Mouse (Mus musculus) spleen, adult 2 months (tissue): ENCODE data around the gene Lcn2. TPM values are rescaled to one million over a fixed set of nuclear protein-coding genes. Genes with fewer than 3 reads are reported as not detected.

Experiments used
- DNase-seq, 2 experiments: peaks; one replicate each; pipeline versions ENCODE4 v3.0.0 to v3.0.0-alpha.2; 2012 to 2021; ENCODE audit warnings: low spot score in 2 of 2, low read depth in 1 of 2
- H3K27ac ChIP-seq: fragments of 200-500 bp; 2 replicates; pipeline ENCODE4 v1.5.1; 2012; ENCODE audit warnings: low read length, inconsistent platforms; ENCODE audit not compliant: insufficient read depth
- H3K27me3 ChIP-seq: fragments of 200-500 bp; 2 replicates; pipeline ENCODE4 v1.6.1; 2012; ENCODE audit warnings: mild to moderate bottlenecking, moderate library complexity, low read length, inconsistent platforms; ENCODE audit not compliant: control insufficient read depth, insufficient read depth
- H3K36me3 ChIP-seq: fragments of 200-500 bp; 2 replicates; pipeline ENCODE4 v1.6.1; 2012; ENCODE audit warnings: mild to moderate bottlenecking, low read length, inconsistent platforms; ENCODE audit not compliant: control insufficient read depth, insufficient read depth
- H3K4me1 ChIP-seq: fragments of 200-500 bp; 2 replicates; pipeline ENCODE4 v1.6.1; 2011; ENCODE audit warnings: inconsistent platforms; ENCODE audit not compliant: control insufficient read depth, insufficient read depth, insufficient read length
- H3K4me3 ChIP-seq: fragments of 200-500 bp; 2 replicates; pipeline ENCODE4 v1.5.1; 2011; ENCODE audit warnings: mild to moderate bottlenecking, inconsistent platforms; ENCODE audit not compliant: insufficient read depth, insufficient read length; ENCODE audit errors: extremely low read depth
- CTCF ChIP-seq: fragments of 200-500 bp; IDR thresholded peaks from 2 replicates; pipeline ENCODE4 v1.5.1; 2011; ENCODE audit warnings: mild to moderate bottlenecking, inconsistent platforms; ENCODE audit not compliant: insufficient read depth, insufficient read length, insufficient replicate concordance; ENCODE audit errors: extremely low read depth
- POLR2A ChIP-seq: fragments of 200-500 bp; IDR thresholded peaks from 2 replicates; pipeline ENCODE4 v1.6.1; 2011; ENCODE audit warnings: low read depth, low read length, inconsistent platforms
- WGBS: fragments of 180-500 bp; shearing (Covaris S2); methylation state at CpG from one replicate; pipeline ENCODE4 v1.1.7; 2018; 5-methylcytosine and 5-hydroxymethylcytosine counted together
- polyA plus RNA-seq: library from polyadenylated mRNA; depleted of rRNA; stranded (reverse); fragments of >200 nt; gene quantifications from 2 replicates; pipeline ENCODE4 v1.2.3, GENCODE M21; 2012

Gene Lcn2
- polyA plus RNA-seq, 1 experiment = 52.9 TPM

- no peaks in the 10 kb centered on the region for H3K36me3 ChIP-seq
- H3K27me3 ChIP-seq = no peaks in the 10 kb centered on the region
- no peak for DNase-seq
- peaks cover 3% of the 10 kb centered on the region; the same call in 1 of the 2 replicates for H3K4me1 ChIP-seq
- 80% methylated on average over 10 of the region's 10 CpGs for whole genome bisulfite sequencing
- TF ChIP-seq CTCF (no peak), POLR2A (no peak)
- no peak overlapping the region for H3K4me3 ChIP-seq
- H3K27ac ChIP-seq = no peak overlapping the region
Measured at GRCm38 (mm10) chr2:32358381-32358780, 29.7 kb downstream of the Lcn2 start.

GRCm38 (mm10) chr2:32357710-32358109, 30.3 kb downstream of the Lcn2 start:
- H3K4me3 ChIP-seq = no peak overlapping the region
- H3K4me1 ChIP-seq = peaks cover 8% of the 10 kb centered on the region
- peaks cover 4% of the 10 kb centered on the region for H3K27me3 ChIP-seq
- H3K27ac ChIP-seq = no peak overlapping the region
- H3K36me3 ChIP-seq = no peaks in the 10 kb centered on the region
- WGBS = 86% methylated on average over 3 of the region's 3 CpGs
- TF ChIP-seq POLR2A = no peak
- TF ChIP-seq CTCF = no peak
- DNase-seq = no peak

GRCm38 (mm10) chr2:32356216-32356615, 31.8 kb downstream of the Lcn2 start:
- H3K4me1 ChIP-seq = peaks cover 5% of the 10 kb centered on the region; the same call in 1 of the 2 replicates
- H3K4me3 ChIP-seq = no peak overlapping the region
- no peaks in the 10 kb centered on the region for H3K36me3 ChIP-seq
- no peak for DNase-seq
- peaks cover 10% of the 10 kb centered on the region for H3K27me3 ChIP-seq
- H3K27ac ChIP-seq = no peak overlapping the region
- TF ChIP-seq POLR2A = no peak
- no peak for TF ChIP-seq CTCF
- WGBS = 81% methylated on average over 10 of the region's 10 CpGs

- Histone ChIP-seq H3K4me3 (no peak overlapping the region), H3K27ac (no peak overlapping the region), H3K36me3 (no peaks in the 10 kb centered on the region), H3K27me3 (peaks cover 10% of the 10 kb centered on the region), H3K4me1 (peaks cover 5% of the 10 kb centered on the region; the same call in 1 of the 2 replicates)
- DNase-seq = no peak
- WGBS = 88% methylated on average over 3 of the region's 3 CpGs
- TF ChIP-seq POLR2A (no peak), CTCF (no peak)
Measured at GRCm38 (mm10) chr2:32354336-32354895, 33.6 kb downstream of the Lcn2 start.

GRCm38 (mm10) chr2:32353836-32354235, 34.2 kb downstream of the Lcn2 start:
- no peak overlapping the region for H3K4me3 ChIP-seq
- WGBS = 77% methylated on average over 6 of the region's 6 CpGs
- H3K27me3 ChIP-seq = peaks cover 10% of the 10 kb centered on the region
- H3K36me3 ChIP-seq = no peaks in the 10 kb centered on the region
- peaks cover 5% of the 10 kb centered on the region; the same call in 1 of the 2 replicates for H3K4me1 ChIP-seq
- no peak for DNase-seq
- no peak for TF ChIP-seq POLR2A
- no peak for TF ChIP-seq CTCF
- H3K27ac ChIP-seq = no peak overlapping the region

GRCm38 (mm10) chr2:32353007-32353542, 35.0 kb downstream of the Lcn2 start, which contains the start of gene Dnm1:
Gene Dnm1 (minus strand): TSS chr2:32353338.
- H3K27me3 ChIP-seq = peaks cover 10% of the 10 kb centered on the region
- H3K27ac ChIP-seq = no peak within 1 kb of the TSS
- no peaks in the 10 kb centered on the region for H3K36me3 ChIP-seq
- WGBS = under 1% methylated on average over 63 of the region's 63 CpGs
- peaks cover 5% of the 10 kb centered on the region; the same call in 1 of the 2 replicates for H3K4me1 ChIP-seq
- DNase-seq = peak; percentile 50 to 83
- H3K4me3 ChIP-seq = peak within 1 kb of the TSS; percentile 58; the same call in 1 of the 2 replicates
- TF ChIP-seq POLR2A (no peak), CTCF (peak; percentile 96)
